Comparison of ENCODE assay signal across 16 mouse cellular contexts in the genomic region with DNA sequence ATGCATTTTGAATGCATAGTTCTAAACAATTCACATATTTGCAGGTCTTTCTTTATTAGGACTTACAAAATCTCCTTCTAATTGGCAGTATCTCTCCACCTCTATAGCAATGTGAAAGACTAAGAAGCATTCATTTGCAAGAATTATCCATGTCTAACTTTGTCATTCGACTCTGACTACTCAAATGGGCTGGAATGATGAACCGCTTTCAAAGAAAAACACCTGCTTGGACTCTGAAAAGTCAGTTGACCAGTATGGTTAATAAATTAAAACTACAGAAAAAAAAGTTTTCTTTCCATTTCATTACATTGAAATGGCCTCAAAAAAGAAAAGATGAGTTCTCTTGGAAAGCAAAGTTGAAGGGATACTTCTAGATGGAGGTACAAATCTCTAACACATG.
"Had no signal": no experiment of that assay in that cellular context is flagged by ENCODE, and none has a peak within 500 bp of the region (broad histone marks: within the 10 kb centered on the region; RNA-seq: fewer than 3 reads in every experiment).

No protein-coding gene starts in this region.

- H3K36me3 ChIP-seq: neural tube, embryonic 13.5 days; neural tube, embryonic 15.5 days; stomach, embryonic 15.5 days had no signal

- H3K27me3 ChIP-seq: neural tube, embryonic 13.5 days; neural tube, embryonic 15.5 days; stomach, embryonic 15.5 days had no signal

- H3K4me2 ChIP-seq: neural tube, embryonic 13.5 days; neural tube, embryonic 15.5 days; stomach, embryonic 15.5 days had no signal

- H3K4me3 ChIP-seq: neural tube, embryonic 13.5 days; neural tube, embryonic 15.5 days; stomach, embryonic 15.5 days had no signal

- H3K4me1 ChIP-seq: neural tube, embryonic 13.5 days; neural tube, embryonic 15.5 days; stomach, embryonic 15.5 days had no signal

- H3K9ac ChIP-seq: neural tube, embryonic 13.5 days; neural tube, embryonic 15.5 days; stomach, embryonic 15.5 days had no signal

- H3K27ac ChIP-seq: neural tube, embryonic 13.5 days; neural tube, embryonic 15.5 days; stomach, embryonic 15.5 days; stomach, postnatal 0 days had no signal

- H3K9me3 ChIP-seq: neural tube, embryonic 13.5 days; neural tube, embryonic 15.5 days; stomach, embryonic 15.5 days had no signal

- DNase-seq: retina, postnatal 1 day; right cerebral cortex, adult 18-20 months; right cerebral cortex, postnatal 14 days; right cerebral cortex, postnatal 25 days; right cerebral cortex, postnatal 4 days; spleen, adult 18-20 months; thymus, adult 18-20 months; thymus, adult 2 months; thymus, postnatal 14 days; thymus, postnatal 25 days; thymus, postnatal 36 days; thymus, postnatal 4 days had no signal
